Mouse (Mus musculus) stomach, embryonic 16.5 days (tissue): ENCODE data around the gene Rora. TPM values are rescaled to one million over a fixed set of nuclear protein-coding genes. Genes with fewer than 3 reads are reported as not detected.

Experiments
- ATAC-seq: fragments of 200-750 bp; cut with Nextera tagmentation; 2 replicates; pipeline ENCODE4 v1.8.0; 2017; ENCODE audit warnings: moderate number of reproducible peaks, moderate TSS enrichment; ENCODE audit not compliant: insufficient read depth, low FRiP score
- H3K27ac ChIP-seq: fragments of 300-500 bp; sonication (generic); 2 replicates; pipeline ENCODE4 v1.5.1; 2014; ENCODE audit warnings: low read length
- H3K27me3 ChIP-seq: fragments of 300-500 bp; sonication (generic); 2 replicates; pipeline ENCODE4 v1.6.1; 2014; ENCODE audit warnings: low read length, control low read depth, mixed read lengths; ENCODE audit not compliant: control insufficient read depth, insufficient read depth
- H3K36me3 ChIP-seq: fragments of 300-500 bp; sonication (generic); 2 replicates; pipeline ENCODE4 v1.6.1; 2014; ENCODE audit warnings: low read length; ENCODE audit not compliant: control insufficient read depth, insufficient read depth
- H3K4me1 ChIP-seq: fragments of 300-500 bp; sonication (generic); 2 replicates; pipeline ENCODE4 v1.6.1; 2014; ENCODE audit warnings: low read length, control low read depth, mixed read lengths; ENCODE audit not compliant: control insufficient read depth, insufficient read depth
- H3K4me2 ChIP-seq: fragments of 300-500 bp; sonication (generic); 2 replicates; pipeline ENCODE4 v1.6.1; 2014; ENCODE audit warnings: low read depth, low read length, mixed read lengths
- H3K4me3 ChIP-seq: fragments of 300-500 bp; sonication (generic); replicated peaks from 2 replicates; pipeline ENCODE4 v1.5.1; 2014; ENCODE audit warnings: mild to moderate bottlenecking, low read length
- H3K9ac ChIP-seq: fragments of 300-500 bp; sonication (generic); 2 replicates; pipeline ENCODE4 v1.6.1; 2014; ENCODE audit warnings: low read length
- H3K9me3 ChIP-seq: fragments of 300-500 bp; sonication (generic); replicated peaks from 2 replicates; pipeline ENCODE4 v1.6.1; 2016; ENCODE audit warnings: low read length, control low read depth; ENCODE audit not compliant: control insufficient read depth
- WGBS: fragments of 180-500 bp; shearing (Covaris S2); extraction: QIAGEN DNeasy Blood & Tissue Kit; methylation state at CpG from one replicate; pipeline ENCODE4 v1.1.7; 2014; 5-methylcytosine and 5-hydroxymethylcytosine counted together
- polyA plus RNA-seq: library from polyadenylated mRNA; unstranded; fragments of >200 nt; fragmentation: Nextera tagmentation; extraction: Ambion mirVana; gene quantifications from 2 replicates; pipeline ENCODE4 v1.2.1, GENCODE M21; 2015

The Rora gene
- polyA plus RNA-seq, 1 experiment from 2014 or later: 8.4 TPM

DNA sequence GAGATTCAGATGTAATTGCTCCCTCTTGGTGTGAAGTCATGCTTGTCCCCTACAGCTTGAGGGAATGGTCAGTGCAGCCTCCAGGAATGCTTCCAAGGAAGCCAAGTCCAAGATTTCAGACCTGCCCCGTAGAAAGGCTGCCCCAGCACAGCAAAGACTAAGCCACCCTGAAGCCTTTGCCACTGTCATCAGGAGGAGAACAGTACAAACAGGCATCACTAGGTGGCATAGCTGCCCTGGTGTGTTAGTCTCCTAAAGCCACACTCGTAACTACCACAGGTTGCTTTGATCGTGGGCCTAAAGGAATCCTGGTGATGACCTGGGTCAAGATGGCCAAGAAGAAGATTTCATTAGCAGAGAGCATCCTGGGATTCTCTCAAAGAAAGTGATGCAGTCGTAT is 176.3 kb downstream of the Rora start:
- Histone ChIP-seq H3K4me1 (peaks cover 11% of the 10 kb centered on the region), H3K27me3 (no peaks in the 10 kb centered on the region), H3K9me3 (no peaks in the 10 kb centered on the region), H3K9ac (no peak overlapping the region), H3K4me2 (no peak overlapping the region), H3K4me3 (no peak overlapping the region), H3K27ac (no peak overlapping the region), H3K36me3 (no peaks in the 10 kb centered on the region)
- ATAC-seq: no peak
- WGBS: 78% methylated on average over 4 of the region's 4 CpGs

DNA sequence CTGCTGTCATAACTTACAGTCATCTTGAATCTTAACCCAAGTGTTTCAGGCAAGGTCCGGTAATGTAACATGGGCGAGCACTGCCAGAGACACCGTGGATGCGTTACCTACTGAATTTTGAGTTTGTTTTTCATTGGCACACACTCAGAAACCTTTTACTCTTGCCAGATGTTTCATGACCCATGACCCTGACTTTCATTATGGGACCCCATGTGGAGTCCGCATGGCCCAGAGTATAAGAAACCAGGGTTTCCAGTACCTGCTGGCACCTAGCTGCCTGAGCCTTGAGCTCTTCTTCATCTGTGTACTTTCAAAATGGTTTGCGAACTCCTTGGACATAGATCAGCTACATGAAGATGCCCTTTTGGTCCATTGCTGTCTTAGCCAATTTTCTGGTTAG is 179.7 kb downstream of the Rora start:
- ATAC-seq: no peak
- no peak overlapping the region for H3K9ac ChIP-seq
- WGBS: 86% methylated on average over 6 of the region's 6 CpGs

DNA sequence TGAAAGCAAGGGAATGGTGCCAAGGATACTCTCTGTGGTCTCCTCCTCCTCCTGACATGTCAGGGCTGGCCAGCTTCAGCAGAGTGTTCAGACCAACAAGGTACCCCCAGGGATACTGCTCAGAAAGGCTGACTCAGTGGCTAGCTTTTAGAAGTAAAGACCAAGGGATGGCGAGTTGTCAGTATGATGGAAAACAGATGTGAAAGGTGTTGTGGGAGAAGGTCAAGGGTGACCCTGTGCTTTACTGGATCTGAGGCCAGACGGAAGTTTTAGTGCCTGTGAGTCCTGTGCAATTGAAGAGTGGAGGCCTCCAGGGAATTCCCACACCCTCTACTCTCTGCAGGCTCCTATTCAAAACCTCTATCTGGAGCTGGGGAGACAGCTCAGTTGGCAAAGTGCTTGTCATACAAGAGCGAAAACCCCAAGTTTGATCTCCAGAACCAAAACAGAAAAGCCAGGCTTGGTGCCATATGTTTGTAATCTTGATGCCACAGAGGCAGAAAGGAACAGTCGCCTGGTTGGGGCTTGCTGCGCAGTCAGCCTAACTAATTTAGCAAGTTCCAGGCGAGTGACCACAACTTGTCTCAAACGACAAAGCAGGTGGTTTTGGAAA is 181.6 kb downstream of the Rora start:
- Histone ChIP-seq H3K36me3 (no peaks in the 10 kb centered on the region), H3K4me1 (no peaks in the 10 kb centered on the region), H3K27ac (no peak overlapping the region), H3K9ac (no peak overlapping the region), H3K27me3 (no peaks in the 10 kb centered on the region), H3K9me3 (no peaks in the 10 kb centered on the region), H3K4me2 (no peak overlapping the region), H3K4me3 (no peak overlapping the region)
- no peak for ATAC-seq
- 80% methylated on average over 7 of the region's 7 CpGs for WGBS

More for the DNA sequence above, 179.7 kb downstream of the Rora start:
- peaks cover under 1% of the 10 kb centered on the region; the same call in 1 of the 2 replicates for H3K4me1 ChIP-seq
- H3K36me3 ChIP-seq: no peaks in the 10 kb centered on the region
- no peak overlapping the region for H3K4me3 ChIP-seq
- no peaks in the 10 kb centered on the region for H3K27me3 ChIP-seq
- no peaks in the 10 kb centered on the region for H3K9me3 ChIP-seq
- no peak overlapping the region for H3K4me2 ChIP-seq
- no peak overlapping the region for H3K27ac ChIP-seq

DNA sequence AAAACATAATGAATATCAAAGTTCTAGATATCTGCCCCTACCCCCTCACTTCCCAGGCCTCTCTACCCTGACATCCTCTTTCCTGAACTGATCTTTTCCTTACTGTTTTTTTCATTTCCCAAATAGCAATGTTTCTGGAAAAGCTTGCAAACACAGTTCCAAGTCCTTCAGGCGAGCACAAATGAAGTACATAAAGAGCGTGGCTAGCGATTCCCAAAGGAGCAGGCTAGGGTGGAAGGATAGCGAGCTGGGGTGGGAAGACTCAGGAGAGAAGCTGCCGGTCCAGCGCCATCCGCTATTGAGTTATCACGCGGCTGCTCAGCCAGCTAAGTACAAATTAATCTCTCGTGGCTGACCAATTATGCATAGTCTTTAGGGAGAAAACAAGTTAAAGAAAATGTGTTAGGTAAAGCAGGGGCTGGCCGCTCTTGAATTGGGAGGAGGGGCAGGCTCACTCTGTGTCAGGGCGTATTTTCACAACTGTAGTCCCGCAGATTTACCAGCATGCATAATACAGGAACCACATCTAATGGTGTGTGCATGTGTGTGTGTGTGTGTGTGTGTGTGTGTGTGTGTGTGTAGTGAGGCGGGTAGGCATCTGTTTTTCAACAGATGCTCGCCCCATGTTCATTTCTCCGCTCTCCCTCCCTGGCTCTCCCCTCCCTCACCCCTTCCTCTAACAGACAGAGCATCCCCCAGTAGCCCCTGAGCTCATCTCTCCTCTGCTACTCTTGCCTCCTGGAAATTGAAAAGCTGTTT is 188.7 kb downstream of the Rora start:
- 73% methylated on average over 16 of the region's 16 CpGs for WGBS
- H3K36me3 ChIP-seq: no peaks in the 10 kb centered on the region
- H3K9me3 ChIP-seq: no peaks in the 10 kb centered on the region
- H3K4me1 ChIP-seq: no peaks in the 10 kb centered on the region
- no peaks in the 10 kb centered on the region for H3K27me3 ChIP-seq
- H3K4me2 ChIP-seq: no peak overlapping the region
- no peak overlapping the region for H3K9ac ChIP-seq
- no peak overlapping the region for H3K27ac ChIP-seq
- ATAC-seq: no peak
- H3K4me3 ChIP-seq: no peak overlapping the region

DNA sequence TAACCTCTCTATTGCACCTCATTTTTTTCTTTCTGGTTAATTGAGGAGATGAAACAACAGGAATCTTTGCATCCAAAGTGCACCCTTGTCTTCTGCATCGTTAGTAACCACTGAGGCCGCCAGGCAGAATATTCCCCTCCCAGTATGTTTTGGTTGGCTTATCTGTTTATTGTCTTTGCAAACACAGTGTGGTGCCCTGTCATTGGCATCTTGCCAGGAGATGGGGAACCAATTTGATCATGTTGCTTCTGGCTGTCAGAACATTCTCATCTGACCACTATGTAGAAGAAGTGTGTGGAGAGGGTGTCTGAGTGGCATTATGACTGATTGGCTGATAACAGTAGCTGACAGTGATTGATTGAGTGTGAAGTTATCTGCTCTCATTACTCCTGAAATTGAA is 192.0 kb downstream of the Rora start:
- WGBS: 63% methylated on average over 2 of the region's 2 CpGs
- Histone ChIP-seq H3K9ac (no peak overlapping the region), H3K4me2 (no peak overlapping the region), H3K4me1 (no peaks in the 10 kb centered on the region), H3K9me3 (no peaks in the 10 kb centered on the region), H3K4me3 (no peak overlapping the region), H3K36me3 (no peaks in the 10 kb centered on the region), H3K27ac (no peak overlapping the region), H3K27me3 (no peaks in the 10 kb centered on the region)
- no peak for ATAC-seq

GRCm38 (mm10) chr9:68850321-68850720 is 196.7 kb downstream of the Rora start:
- Histone ChIP-seq H3K27ac (no peak overlapping the region), H3K4me1 (no peaks in the 10 kb centered on the region), H3K9me3 (no peaks in the 10 kb centered on the region), H3K9ac (no peak overlapping the region), H3K27me3 (no peaks in the 10 kb centered on the region), H3K36me3 (no peaks in the 10 kb centered on the region), H3K4me2 (no peak overlapping the region), H3K4me3 (no peak overlapping the region)
- 63% methylated on average over 5 of the region's 5 CpGs for WGBS
- no peak for ATAC-seq

DNA sequence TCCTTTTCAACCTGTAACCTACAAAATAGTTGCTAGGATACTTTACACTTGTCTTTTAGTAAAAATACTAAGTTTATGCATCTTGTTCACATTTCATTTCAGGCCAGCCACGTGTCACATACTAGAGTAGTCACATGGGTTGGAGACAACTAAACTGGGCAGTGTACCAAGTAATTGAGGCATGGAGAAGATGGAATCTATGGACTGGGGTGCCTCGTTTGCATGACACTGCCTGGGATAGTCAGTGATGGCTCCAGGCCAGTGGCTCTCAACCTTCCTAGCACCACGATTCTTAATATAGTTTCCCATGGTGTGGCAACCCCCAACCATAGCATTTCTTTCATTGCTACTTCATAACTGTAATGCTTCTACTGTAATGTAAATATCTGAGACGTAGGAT is 198.6 kb downstream of the Rora start:
- no peak overlapping the region for H3K9ac ChIP-seq
- ATAC-seq: no peak
- H3K4me1 ChIP-seq: no peaks in the 10 kb centered on the region
- H3K36me3 ChIP-seq: no peaks in the 10 kb centered on the region
- H3K4me3 ChIP-seq: no peak overlapping the region
- H3K27ac ChIP-seq: no peak overlapping the region
- H3K9me3 ChIP-seq: no peaks in the 10 kb centered on the region
- H3K4me2 ChIP-seq: no peak overlapping the region
- 66% methylated on average over 4 of the region's 4 CpGs for WGBS
- H3K27me3 ChIP-seq: no peaks in the 10 kb centered on the region

GRCm38 (mm10) chr9:68852934-68853333 is 199.3 kb downstream of the Rora start:
- Histone ChIP-seq H3K9ac (no peak overlapping the region), H3K4me1 (no peaks in the 10 kb centered on the region), H3K4me2 (no peak overlapping the region), H3K27me3 (no peaks in the 10 kb centered on the region), H3K36me3 (no peaks in the 10 kb centered on the region), H3K9me3 (no peaks in the 10 kb centered on the region), H3K27ac (no peak overlapping the region), H3K4me3 (no peak overlapping the region)
- 78% methylated on average over 2 of the region's 2 CpGs for WGBS
- no peak for ATAC-seq

DNA sequence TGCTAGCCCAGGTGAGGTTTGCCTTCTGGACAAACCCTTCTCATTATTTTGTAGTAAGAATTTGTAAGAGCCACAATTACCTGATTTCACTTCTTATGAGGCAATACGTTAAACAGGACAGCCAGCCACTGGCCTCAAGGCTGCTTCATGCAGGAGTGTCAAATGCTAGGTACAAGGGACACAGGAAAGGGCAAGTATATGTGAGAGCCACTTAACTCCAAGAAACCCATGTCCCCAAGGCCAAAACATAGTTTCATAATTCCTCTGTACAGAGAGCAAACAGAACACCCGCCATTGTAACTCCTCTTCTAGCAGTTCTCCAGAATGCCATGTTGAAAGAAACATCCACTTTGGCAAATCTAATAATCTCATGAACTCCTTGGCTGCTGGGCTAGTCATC is 205.9 kb downstream of the Rora start:
- Histone ChIP-seq H3K4me2 (no peak overlapping the region), H3K9me3 (peaks cover 13% of the 10 kb centered on the region; the same call in 1 of the 2 replicates), H3K27ac (no peak overlapping the region), H3K36me3 (no peaks in the 10 kb centered on the region), H3K4me3 (no peak overlapping the region), H3K9ac (no peak overlapping the region), H3K4me1 (no peaks in the 10 kb centered on the region), H3K27me3 (no peaks in the 10 kb centered on the region)
- no peak for ATAC-seq
- WGBS: 75% methylated on average over 2 of the region's 2 CpGs
